Mouse (Mus musculus): ENCODE results near the gene Zc2hc1c.

DNA sequence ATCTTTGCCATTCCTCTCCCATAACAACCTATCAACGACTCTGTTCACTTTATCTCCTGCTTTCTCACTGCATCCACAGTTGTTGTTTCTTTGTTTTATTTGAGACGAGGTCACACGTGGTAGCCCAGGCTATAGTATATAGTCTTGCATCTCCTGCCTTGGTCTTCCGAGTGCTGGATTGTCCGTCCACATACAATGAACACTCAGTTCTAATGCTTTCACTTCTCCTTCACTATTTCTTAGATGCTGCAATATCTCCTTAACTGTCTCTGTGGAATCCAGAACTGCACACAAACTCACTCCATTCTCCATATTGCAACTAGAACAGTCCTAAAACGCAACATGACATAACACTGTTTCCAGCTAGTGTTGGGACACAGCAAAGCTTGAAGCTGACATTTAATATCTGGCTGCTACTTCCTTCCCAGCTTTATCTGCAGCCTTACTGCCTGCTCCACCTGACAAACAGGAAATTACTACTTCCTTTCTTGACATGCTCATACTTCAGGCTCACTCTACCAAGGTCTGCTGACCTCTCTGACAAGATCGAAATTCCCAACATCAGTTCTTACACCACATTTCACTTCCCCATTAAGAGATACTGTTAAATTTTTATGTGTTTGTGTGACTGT, 31.3 kb upstream of the Zc2hc1c start:
- no peak for TF ChIP-seq CTCF (IDR thresholded peaks at IDR 0.05; ENCODE audit: low read depth)
- no peak for TF ChIP-seq EP300 (IDR thresholded peaks at IDR 0.05; ENCODE audit: low read depth)
